7 mouse cellular contexts compared by ENCODE assay signal in the genomic region with DNA sequence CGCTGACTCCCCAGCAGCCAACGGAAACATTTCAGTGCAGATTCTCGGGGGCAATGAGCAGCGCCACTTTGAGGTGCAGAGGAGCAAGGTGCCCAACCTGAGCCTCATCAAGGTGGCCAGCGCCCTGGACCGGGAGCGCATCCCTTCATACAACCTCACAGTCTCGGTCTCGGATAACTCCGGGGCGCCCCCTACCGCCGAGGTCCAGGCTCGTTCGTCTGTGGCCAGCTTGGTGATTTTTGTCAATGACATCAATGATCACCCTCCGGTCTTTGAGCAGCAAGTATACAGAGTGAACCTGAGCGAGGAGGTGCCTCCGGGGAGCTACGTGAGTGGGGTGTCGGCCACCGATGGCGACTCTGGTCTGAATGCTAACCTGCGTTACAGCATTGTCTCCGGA. TPM values are rescaled to one million over a fixed set of nuclear protein-coding genes. Genes with fewer than 3 reads are reported as not detected.
DNase-seq lines count a peak whose midpoint lies in the region; ATAC-seq and TF ChIP-seq lines count a peak whose summit lies in the region.

No protein-coding gene starts in this region.

- H3K9ac ChIP-seq in intestine, embryonic 14.5 days (ENCODE audit: low read length): peak overlapping the region; percentile 74
- peak overlapping the region; percentile 86 for H3K9ac ChIP-seq in stomach, embryonic 14.5 days (replicated peaks; ENCODE audit: low read depth, low read length)

- no peak overlapping the region for H3K27ac ChIP-seq in cortical plate, adult 2 months (ENCODE audit: insufficient read depth, low read length)
- H3K27ac ChIP-seq in intestine, embryonic 14.5 days (ENCODE audit: low read depth): no peak overlapping the region
- H3K27ac ChIP-seq in stomach, embryonic 14.5 days (ENCODE audit: low read length): 0 out of 2 replicates have a peak overlapping the region, but pooled peaks have one; percentile 39

- peak; percentile 49; the same call in 1 of the 2 replicates for TF ChIP-seq CTCF in cortical plate, adult 2 months (IDR thresholded peaks at IDR 0.05; ENCODE audit: extremely low read depth, insufficient read depth, low read length)

- no peaks in the 10 kb centered on the region for H3K9me3 ChIP-seq in intestine, embryonic 14.5 days (ENCODE audit: control insufficient read depth, low read length)
- no peaks in the 10 kb centered on the region for H3K9me3 ChIP-seq in stomach, embryonic 14.5 days (ENCODE audit: control insufficient read depth, low read depth, low read length)

- peaks cover 24% of the 10 kb centered on the region; the same call in 1 of the 2 replicates for H3K36me3 ChIP-seq in intestine, embryonic 14.5 days (ENCODE audit: control insufficient read depth, insufficient read depth, low read length)
- H3K36me3 ChIP-seq in stomach, embryonic 14.5 days (ENCODE audit: control insufficient read depth, insufficient read depth, low read length): peaks cover 11% of the 10 kb centered on the region

- TF ChIP-seq POLR2A in cortical plate, adult 2 months (IDR thresholded peaks at IDR 0.05; ENCODE audit: extremely low read depth, insufficient read depth, low read length): no peak

- H3K4me3 ChIP-seq in cortical plate, adult 2 months (ENCODE audit: insufficient read depth, low read length): peak overlapping the region; percentile 68
- H3K4me3 ChIP-seq in intestine, embryonic 14.5 days (ENCODE audit: low read depth, low read length): peak overlapping the region; percentile 86
- H3K4me3 ChIP-seq in stomach, embryonic 14.5 days (ENCODE audit: low read depth, low read length): peak overlapping the region; percentile 84

- intact Hi-C loops in gastrocnemius, postnatal 14 days (cut with DNase I; ENCODE audit: low total_unique reads): loop anchor here (5.0 kb wide), 1 partner anchor 1504 kb away; no protein-coding TSS in a partner anchor
- intact Hi-C loops in left cerebral cortex, postnatal 25 days (cut with DNase I): loop anchor here (2.0 to 5.0 kb wide), 2 partner anchors 199 to 504 kb away; no protein-coding TSS in a partner anchor

- WGBS in intestine, embryonic 14.5 days: 10% methylated on average over 24 of the region's 24 CpGs
- WGBS in stomach, embryonic 14.5 days: 11% methylated on average over 24 of the region's 24 CpGs

- DNase-seq in adrenal gland, postnatal 36 days: peak; percentile 86 to 91
- peak; percentile 65 for DNase-seq in gastrocnemius, postnatal 14 days
- peak; percentile 83 for DNase-seq in intestine, embryonic 14.5 days (ENCODE audit: low spot score)
- DNase-seq in left cerebral cortex, postnatal 25 days (ENCODE audit: low spot score in 2 of 2): peak; percentile 88 to 89
- DNase-seq in mesoderm, embryonic 11.5 days (ENCODE audit: low read depth, low spot score): peak; percentile 62

- H3K4me1 ChIP-seq in cortical plate, adult 2 months (ENCODE audit: control insufficient read depth, insufficient read depth, low read length): peaks cover 2% of the 10 kb centered on the region; the same call in 1 of the 2 replicates
- peaks cover 11% of the 10 kb centered on the region for H3K4me1 ChIP-seq in intestine, embryonic 14.5 days (replicated peaks; ENCODE audit: control insufficient read depth, insufficient read depth, low read length)
- H3K4me1 ChIP-seq in stomach, embryonic 14.5 days (ENCODE audit: control insufficient read depth, insufficient read depth, low read length): 0 out of 2 replicates have a peak, but pooled peaks cover 6% of the 10 kb centered on the region

- ATAC-seq in intestine, embryonic 14.5 days (replicated peaks; ENCODE audit: low FRiP score, low TSS enrichment, low read depth): no peak
- no peak for ATAC-seq in stomach, embryonic 14.5 days (ENCODE audit: insufficient number of reproducible peaks, insufficient read depth, low FRiP score, low read depth)

- H3K27me3 ChIP-seq in intestine, embryonic 14.5 days (replicated peaks; ENCODE audit: control insufficient read depth, insufficient read depth, low read length): 0 out of 2 replicates have a peak, but pooled peaks cover 5% of the 10 kb centered on the region
- H3K27me3 ChIP-seq in stomach, embryonic 14.5 days (ENCODE audit: control insufficient read depth, insufficient read depth, low read length): no peaks in the 10 kb centered on the region; the same call in 1 of the 2 replicates

- H3K4me2 ChIP-seq in intestine, embryonic 14.5 days (ENCODE audit: low read length): peak overlapping the region; percentile 75
- peak overlapping the region; percentile 91 for H3K4me2 ChIP-seq in stomach, embryonic 14.5 days (replicated peaks; ENCODE audit: low read depth, low read length)

RNA-seq across cellular contexts. Expression of a gene that starts 1.4 kb away (rescaled TPM):
- 10 to 100 TPM; 13.3 to 27.2 TPM for total RNA-seq in adrenal gland, postnatal 36 days (2021)
- 2.5 and 2.9 TPM in 2 replicates for polyA plus RNA-seq in cortical plate, adult 2 months (2012; rRNA removed)
- 10 to 100 TPM; 10.4 to 11.0 TPM for total RNA-seq in gastrocnemius, postnatal 14 days (2021)
- polyA plus RNA-seq in intestine, embryonic 14.5 days (2014; fragmentation: Nextera tagmentation; extraction: Ambion mirVana): 11.1 and 11.9 TPM in 2 replicates
- 10 to 100 TPM; 12.8 to 13.3 TPM for total RNA-seq in left cerebral cortex, postnatal 25 days (2021)
- polyA plus RNA-seq in stomach, embryonic 14.5 days (2014; fragmentation: Nextera tagmentation; extraction: Ambion mirVana): 21.6 and 22.9 TPM in 2 replicates
